Mouse (Mus musculus) intestine, embryonic 14.5 days (tissue): Measurements from ENCODE around the gene Prph2. TPM values are rescaled to one million over a fixed set of nuclear protein-coding genes. Genes with fewer than 3 reads are reported as not detected.

Experiments
- ATAC-seq: fragments of 200-750 bp; cut with Nextera tagmentation; replicated peaks from 2 replicates; pipeline ENCODE4 v1.8.0; 2017; ENCODE audit warnings: low read depth, moderate number of reproducible peaks, moderate TSS enrichment, moderate library complexity; ENCODE audit not compliant: low FRiP score, low TSS enrichment
- DNase-seq: peaks from one replicate; pipeline ENCODE4 v3.0.0-alpha.2; 2018; ENCODE audit warnings: low spot score
- H3K27ac ChIP-seq: fragments of 300-500 bp; sonication (generic); 2 replicates; pipeline ENCODE4 v1.5.1; 2014; ENCODE audit warnings: low read depth, mild to moderate bottlenecking, control low read depth
- H3K27me3 ChIP-seq: fragments of 300-500 bp; sonication (generic); replicated peaks from 2 replicates; pipeline ENCODE4 v1.6.1; 2014; ENCODE audit warnings: low read length, control low read depth; ENCODE audit not compliant: control insufficient read depth, insufficient read depth
- H3K36me3 ChIP-seq: fragments of 300-500 bp; sonication (generic); 2 replicates; pipeline ENCODE4 v1.6.1; 2014; ENCODE audit warnings: low read length, control low read depth; ENCODE audit not compliant: control insufficient read depth, insufficient read depth
- H3K4me1 ChIP-seq: fragments of 300-500 bp; sonication (generic); replicated peaks from 2 replicates; pipeline ENCODE4 v1.6.1; 2014; ENCODE audit warnings: low read length, control low read depth, mixed read lengths; ENCODE audit not compliant: control insufficient read depth, insufficient read depth
- H3K4me2 ChIP-seq: fragments of 300-500 bp; sonication (generic); 2 replicates; pipeline ENCODE4 v1.6.1; 2014; ENCODE audit warnings: low read length
- H3K4me3 ChIP-seq: fragments of 300-500 bp; sonication (generic); 2 replicates; pipeline ENCODE4 v1.5.1; 2014; ENCODE audit warnings: low read depth, low read length, control low read depth, mixed read lengths
- H3K9ac ChIP-seq: fragments of 300-500 bp; sonication (generic); 2 replicates; pipeline ENCODE4 v1.6.1; 2014; ENCODE audit warnings: mild to moderate bottlenecking, low read length
- H3K9me3 ChIP-seq: fragments of 300-500 bp; sonication (generic); 2 replicates; pipeline ENCODE4 v1.6.1; 2016; ENCODE audit warnings: low read length, control low read depth; ENCODE audit not compliant: control insufficient read depth
- WGBS: fragments of 180-500 bp; shearing (Covaris S2); extraction: QIAGEN DNeasy Blood & Tissue Kit; methylation state at CpG from one replicate; pipeline ENCODE4 v1.1.7; 2014; 5-methylcytosine and 5-hydroxymethylcytosine counted together
- polyA plus RNA-seq: library from polyadenylated mRNA; unstranded; fragments of >200 nt; fragmentation: Nextera tagmentation; extraction: Ambion mirVana; gene quantifications from 2 replicates; pipeline ENCODE4 v1.2.1, GENCODE M21; 2014

Prph2 gene
- polyA plus RNA-seq, 1 experiment from 2014 or later = not detected

- Histone ChIP-seq H3K27ac (peak overlapping the region; percentile 39; the same call in 1 of the 2 replicates), H3K4me3 (no peak overlapping the region), H3K4me2 (no peak overlapping the region), H3K36me3 (no peaks in the 10 kb centered on the region), H3K27me3 (no peaks in the 10 kb centered on the region), H3K9ac (no peak overlapping the region), H3K9me3 (no peaks in the 10 kb centered on the region), H3K4me1 (peaks cover 14% of the 10 kb centered on the region)
- no peak for ATAC-seq
- whole genome bisulfite sequencing = 46% methylated on average over 8 of the region's 8 CpGs
- DNase-seq = peak; percentile 61
These were observed 33.8 kb upstream of the Prph2 start for GRCm38 (mm10) chr17:46876371-46876950.

DNA sequence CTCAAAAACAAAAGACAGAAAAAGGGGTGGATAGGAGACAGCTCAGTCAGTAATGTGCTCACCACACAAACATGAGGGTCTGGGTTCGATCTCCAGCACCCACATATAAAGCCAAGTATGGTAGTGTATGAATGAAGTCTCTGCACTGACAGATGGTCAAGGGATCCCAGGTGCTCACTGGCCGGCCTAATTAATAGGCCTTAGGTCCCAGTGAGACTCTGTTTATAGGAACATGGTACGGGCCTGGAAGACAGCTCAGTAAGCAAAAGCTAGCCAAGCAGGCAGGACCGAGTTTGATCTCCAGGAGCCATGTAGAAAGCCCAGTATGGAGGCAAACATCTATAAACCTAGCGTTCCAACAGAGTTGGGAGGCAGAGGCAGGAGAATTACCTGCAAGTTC is 33.2 kb upstream of the Prph2 start:
- H3K9ac ChIP-seq = no peak overlapping the region
- H3K9me3 ChIP-seq = no peaks in the 10 kb centered on the region
- DNase-seq (no peak), ATAC-seq (no peak)
- no peaks in the 10 kb centered on the region for H3K27me3 ChIP-seq
- H3K27ac ChIP-seq = peak overlapping the region; percentile 39; the same call in 1 of the 2 replicates
- peaks cover 14% of the 10 kb centered on the region for H3K4me1 ChIP-seq
- no peaks in the 10 kb centered on the region for H3K36me3 ChIP-seq
- H3K4me2 ChIP-seq = no peak overlapping the region
- WGBS = 83% methylated on average over 5 of the region's 5 CpGs
- H3K4me3 ChIP-seq = no peak overlapping the region

DNA sequence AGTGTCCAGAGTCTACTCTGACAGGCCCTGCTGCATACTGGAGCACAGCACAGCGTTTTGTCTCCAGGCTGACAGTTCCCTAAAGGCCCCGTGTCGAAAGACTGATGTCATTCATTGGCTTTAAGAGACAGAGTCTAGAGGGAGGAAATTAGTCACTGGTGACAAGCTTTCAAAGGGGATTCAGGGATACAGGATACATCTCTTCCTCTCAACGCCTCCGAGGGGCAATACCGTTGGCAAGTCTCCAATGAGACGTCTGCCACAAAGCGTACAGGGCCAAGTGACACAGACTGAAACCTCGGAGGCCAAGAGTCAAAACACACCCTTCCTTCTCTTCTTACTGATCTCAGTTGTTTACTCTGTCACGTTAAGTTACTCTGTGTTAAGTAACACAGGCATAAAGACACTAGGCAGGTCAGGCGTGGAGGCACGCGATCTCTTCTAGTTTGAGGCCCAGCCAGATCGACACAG is 30.4 kb upstream of the Prph2 start:
- WGBS = 34% methylated on average over 14 of the region's 14 CpGs
- Histone ChIP-seq H3K4me3 (no peak overlapping the region), H3K36me3 (no peaks in the 10 kb centered on the region), H3K9me3 (no peaks in the 10 kb centered on the region), H3K27me3 (no peaks in the 10 kb centered on the region), H3K4me2 (no peak overlapping the region), H3K27ac (no peak overlapping the region; the same call in 1 of the 2 replicates), H3K9ac (no peak overlapping the region), H3K4me1 (0 out of 2 replicates have a peak, but pooled peaks cover 3% of the 10 kb centered on the region)
- ATAC-seq (no peak), DNase-seq (no peak)

GRCm38 (mm10) chr17:46880322-46880721 is 29.9 kb upstream of the Prph2 start:
- DNase-seq (no peak), ATAC-seq (no peak)
- H3K4me2 ChIP-seq = no peak overlapping the region
- no peaks in the 10 kb centered on the region for H3K9me3 ChIP-seq
- 60% methylated on average over 2 of the region's 2 CpGs for WGBS
- no peak overlapping the region for H3K4me3 ChIP-seq
- H3K27me3 ChIP-seq = no peaks in the 10 kb centered on the region
- H3K36me3 ChIP-seq = no peaks in the 10 kb centered on the region
- H3K4me1 ChIP-seq = peaks cover 5% of the 10 kb centered on the region; the same call in 1 of the 2 replicates
- H3K9ac ChIP-seq = no peak overlapping the region
- no peak overlapping the region; the same call in 1 of the 2 replicates for H3K27ac ChIP-seq

DNA sequence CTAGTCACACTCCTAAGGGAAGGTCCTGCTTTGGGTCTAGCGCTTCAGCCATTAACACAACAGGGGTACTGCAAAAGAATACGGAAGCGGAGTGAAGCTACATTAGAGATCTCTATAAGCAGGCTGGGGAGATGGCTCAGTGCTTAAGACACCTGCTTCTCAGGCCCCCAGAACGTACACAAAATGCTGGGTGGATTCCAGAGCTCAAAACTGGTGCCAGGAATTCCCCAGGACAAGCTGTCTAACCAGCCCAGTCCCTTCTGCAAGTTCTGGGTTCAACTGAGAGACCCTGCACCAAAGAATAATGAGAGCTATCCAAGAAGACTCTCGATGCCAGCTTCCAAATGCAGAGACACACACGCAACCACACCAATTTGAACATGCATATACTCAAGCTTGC is 28.5 kb upstream of the Prph2 start:
- H3K4me1 ChIP-seq = peaks cover 15% of the 10 kb centered on the region
- ATAC-seq (no peak), DNase-seq (no peak)
- 87% methylated on average over 6 of the region's 6 CpGs for WGBS
- no peak overlapping the region for H3K9ac ChIP-seq
- no peaks in the 10 kb centered on the region for H3K9me3 ChIP-seq
- no peak overlapping the region for H3K27ac ChIP-seq
- H3K36me3 ChIP-seq = no peaks in the 10 kb centered on the region
- H3K4me2 ChIP-seq = no peak overlapping the region
- no peaks in the 10 kb centered on the region for H3K27me3 ChIP-seq
- no peak overlapping the region for H3K4me3 ChIP-seq

DNA sequence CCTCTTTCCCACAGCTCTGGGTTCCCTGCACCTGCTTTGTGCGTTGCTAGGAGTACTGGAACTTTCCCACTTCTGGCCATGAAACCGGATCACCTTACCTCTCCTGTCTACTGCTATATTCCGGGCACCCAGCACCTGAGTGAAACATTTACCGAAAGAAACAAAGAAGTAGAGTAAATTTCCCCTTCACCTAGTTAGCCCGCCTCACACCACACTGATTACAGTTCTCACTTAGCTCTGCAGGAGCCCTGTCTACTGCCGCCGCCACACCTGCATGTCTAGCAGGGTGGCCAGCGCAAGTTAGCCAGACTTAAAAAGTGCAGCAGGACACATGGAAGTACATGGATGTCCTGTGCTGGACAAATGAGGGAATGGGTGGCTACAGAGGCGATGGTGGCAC is 27.2 kb upstream of the Prph2 start:
- no peak overlapping the region for H3K9ac ChIP-seq
- H3K36me3 ChIP-seq = no peaks in the 10 kb centered on the region
- 76% methylated on average over 9 of the region's 9 CpGs for WGBS
- no peak overlapping the region for H3K27ac ChIP-seq
- H3K4me3 ChIP-seq = no peak overlapping the region
- H3K9me3 ChIP-seq = no peaks in the 10 kb centered on the region
- H3K4me1 ChIP-seq = peaks cover 15% of the 10 kb centered on the region
- no peak overlapping the region for H3K4me2 ChIP-seq
- H3K27me3 ChIP-seq = no peaks in the 10 kb centered on the region
- ATAC-seq = no peak
- no peak for DNase-seq

- WGBS = 96% methylated on average over 6 of the region's 6 CpGs
- no peak for DNase-seq
- Histone ChIP-seq H3K9me3 (no peaks in the 10 kb centered on the region), H3K9ac (no peak overlapping the region), H3K36me3 (no peaks in the 10 kb centered on the region), H3K27ac (no peak overlapping the region), H3K4me3 (no peak overlapping the region), H3K4me2 (no peak overlapping the region), H3K4me1 (peaks cover 19% of the 10 kb centered on the region), H3K27me3 (no peaks in the 10 kb centered on the region)
- no peak for ATAC-seq
These were observed 25.5 kb upstream of the Prph2 start for GRCm38 (mm10) chr17:46884766-46885165.

DNA sequence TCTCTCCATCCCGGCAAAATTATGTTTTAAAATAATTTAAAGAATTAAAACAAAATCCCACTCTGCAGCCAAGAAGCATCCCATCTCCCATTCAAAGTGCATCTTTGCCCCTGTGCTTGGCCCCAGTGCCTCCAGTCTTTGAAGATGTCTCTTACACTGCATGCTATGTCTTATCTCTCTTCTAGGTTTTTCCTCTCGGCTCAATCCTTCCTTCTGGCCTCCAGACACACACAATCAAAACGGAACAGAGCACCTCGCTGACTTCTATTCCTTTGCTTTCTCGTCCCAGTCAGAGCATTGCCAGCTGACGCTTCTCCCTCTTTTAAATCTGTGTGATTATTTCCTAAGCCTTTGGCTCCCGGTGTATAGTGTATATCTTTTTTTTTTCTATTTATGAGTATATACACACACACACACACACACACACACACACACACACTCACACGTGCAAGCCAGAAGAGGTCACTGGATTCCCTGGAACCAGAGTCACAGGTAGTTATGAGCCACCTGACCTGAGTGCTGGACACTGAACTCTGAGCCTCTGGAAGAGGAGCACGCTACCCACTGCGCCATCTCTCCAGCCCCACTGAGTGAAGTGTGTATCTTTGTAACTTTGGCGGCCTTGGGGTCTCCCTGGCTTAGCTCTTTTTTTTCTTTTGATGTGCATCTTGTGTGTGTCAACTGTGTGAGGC is 24.9 kb upstream of the Prph2 start:
- ATAC-seq (no peak), DNase-seq (no peak)
- no peaks in the 10 kb centered on the region for H3K36me3 ChIP-seq
- 71% methylated on average over 11 of the region's 11 CpGs for WGBS
- no peak overlapping the region for H3K4me3 ChIP-seq
- no peak overlapping the region for H3K27ac ChIP-seq
- peaks cover 16% of the 10 kb centered on the region for H3K4me1 ChIP-seq
- no peak overlapping the region for H3K9ac ChIP-seq
- H3K9me3 ChIP-seq = no peaks in the 10 kb centered on the region
- H3K27me3 ChIP-seq = no peaks in the 10 kb centered on the region
- H3K4me2 ChIP-seq = peak overlapping the region; percentile 14
